Mouse (Mus musculus): ENCODE results near the gene Babam2. TPM values are rescaled to one million over a fixed set of nuclear protein-coding genes. Genes with fewer than 3 reads are reported as not detected.
A peak's percentile ranks its signal among the peaks of the same experiment; 100 is the strongest.

Babam2 gene
- 10 to 100 TPM; 24.9 to 30.9 TPM for total RNA-seq (2021)
- long read RNA-seq, experiment 1, transcript Babam2-209 (12 exons, 1,888 nt): major isoform, 26 of 37 reads
- long read RNA-seq, experiment 1, partial matches to known transcripts: 2 of 37 reads
- long read RNA-seq, experiment 1, other reads (novel, unspliced or antisense): 5 of 37 reads
- long read RNA-seq, experiment 2, transcript Babam2-209 (12 exons, 1,888 nt): major isoform, 22 of 47 reads
- long read RNA-seq, experiment 2, partial matches to known transcripts: 1 of 47 reads
- long read RNA-seq, experiment 2, other reads (novel, unspliced or antisense): 21 of 47 reads

- intact Hi-C loops (cut with DNase I): loop anchor here (2.0 to 5.0 kb wide), 2 partner anchors 135 to 441 kb away; no protein-coding TSS in a partner anchor
- DNase-seq: peak; percentile 87 to 91
Observed at GRCm38 (mm10) chr5:31697644-31698296, at the start of gene Babam2. TSS of gene Babam2 (plus strand) at chr5:31697684.

DNA sequence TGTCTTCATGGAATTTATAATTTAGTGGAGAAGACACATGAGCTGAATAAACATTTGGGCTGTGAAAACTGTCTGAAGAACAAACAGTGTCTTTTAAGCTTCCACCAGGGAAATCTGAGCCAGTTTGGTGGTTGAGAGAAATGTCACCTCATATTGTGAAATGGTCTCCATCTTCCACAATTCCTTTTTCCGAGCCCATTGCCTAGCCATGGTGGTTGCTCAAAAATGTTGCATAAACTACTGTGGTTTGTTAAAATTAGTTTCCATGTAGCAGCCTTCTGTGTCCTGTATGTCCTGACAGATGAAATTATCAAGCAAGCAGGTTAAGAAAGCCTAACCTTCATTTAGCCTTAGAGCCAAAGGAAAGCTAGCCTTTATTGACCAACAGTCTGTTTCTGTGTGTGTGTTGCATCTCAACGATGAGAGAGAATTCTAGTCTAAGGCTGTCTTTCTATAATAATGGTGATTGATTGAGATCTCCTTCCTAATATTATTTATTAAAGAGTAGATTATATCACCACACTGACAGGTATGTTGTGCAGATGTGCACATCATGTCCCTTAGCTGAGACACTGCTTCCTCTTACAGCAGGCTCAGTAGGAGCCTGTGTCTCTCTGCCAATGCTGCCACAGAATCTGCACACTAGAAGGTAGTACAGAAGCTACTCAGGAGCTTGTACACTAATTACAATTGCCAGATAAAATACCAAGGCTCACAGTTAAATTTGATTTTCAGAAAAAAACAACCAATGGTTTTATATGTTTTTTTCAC, 46.8 kb upstream of the Babam2 start:
- DNase-seq: no peak
- intact Hi-C loops (cut with DNase I): no loop called here

DNA sequence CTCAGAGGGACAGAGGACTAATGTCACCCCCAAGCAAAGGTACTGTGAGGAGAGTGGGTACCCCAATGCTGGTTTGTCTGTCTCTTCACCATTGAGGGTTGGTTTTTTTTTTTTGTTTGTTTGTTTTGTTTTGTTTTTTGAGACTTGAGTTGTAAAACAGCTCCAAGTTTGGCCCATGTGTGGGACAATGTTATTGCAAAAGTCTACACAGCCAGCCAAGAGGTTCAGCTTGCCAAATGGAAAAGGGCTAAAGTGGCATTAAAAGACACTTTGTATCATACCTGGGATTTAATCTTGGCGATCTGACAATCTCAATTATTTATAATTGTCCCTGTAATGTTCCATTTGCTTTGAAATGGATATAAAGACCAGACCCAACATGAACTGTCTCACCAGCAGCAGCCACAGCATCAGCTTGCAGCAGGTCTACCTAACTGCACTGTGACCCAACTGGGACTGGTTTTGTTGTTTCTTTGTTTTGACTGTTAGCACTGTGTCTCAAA, 41.7 kb upstream of the Babam2 start:
- intact Hi-C loops (cut with DNase I): no loop called here

DNA sequence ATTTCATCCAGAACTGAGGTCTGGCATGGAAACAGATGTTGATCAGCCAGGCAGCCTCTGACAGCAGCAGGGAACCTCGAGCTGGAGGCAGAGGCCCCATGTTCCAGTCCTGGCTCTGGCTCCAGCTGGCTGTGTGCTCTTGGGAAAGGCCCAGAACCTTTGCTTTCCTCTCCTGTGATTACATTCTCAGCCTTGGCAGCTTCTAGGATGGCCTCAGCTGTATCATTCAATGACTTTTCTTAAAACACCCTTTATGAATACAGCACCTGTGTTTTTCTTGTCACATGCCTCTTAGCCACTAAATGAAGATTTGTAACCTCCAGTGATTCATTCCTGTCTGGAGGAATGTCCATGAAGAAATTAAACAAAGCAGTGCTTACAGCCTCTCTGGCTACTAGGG, 31.3 kb upstream of the Babam2 start:
- peak in 1 of 2 experiments; percentile 27 for DNase-seq
- intact Hi-C loops (cut with DNase I): no loop called here

More for the DNA sequence above, 41.7 kb upstream of the Babam2 start:
- DNase-seq: no peak

GRCm38 (mm10) chr5:31668325-31668968, 29.0 kb upstream of the Babam2 start:
- intact Hi-C loops (cut with DNase I): no loop called here
- DNase-seq: no peak

DNA sequence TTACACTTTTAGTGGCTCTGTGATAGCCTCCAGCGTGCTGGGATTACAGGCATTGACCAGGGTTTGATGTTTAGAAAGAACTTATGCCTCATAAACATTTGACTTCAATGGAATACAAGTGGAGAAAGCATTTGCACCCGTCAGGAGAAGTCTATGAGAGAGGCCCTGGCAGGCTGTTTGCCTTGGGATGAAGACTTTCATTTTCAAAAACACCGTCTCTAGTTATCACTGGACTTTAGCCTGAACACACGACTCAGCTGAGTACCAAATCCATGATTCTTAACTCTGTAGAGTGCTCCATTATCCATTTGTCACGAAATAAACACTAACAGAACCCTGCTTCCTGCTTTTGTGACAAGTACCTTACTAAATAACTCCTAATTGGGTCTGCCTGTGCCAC, 27.5 kb upstream of the Babam2 start:
- intact Hi-C loops (cut with DNase I): no loop called here
- no peak for DNase-seq

DNA sequence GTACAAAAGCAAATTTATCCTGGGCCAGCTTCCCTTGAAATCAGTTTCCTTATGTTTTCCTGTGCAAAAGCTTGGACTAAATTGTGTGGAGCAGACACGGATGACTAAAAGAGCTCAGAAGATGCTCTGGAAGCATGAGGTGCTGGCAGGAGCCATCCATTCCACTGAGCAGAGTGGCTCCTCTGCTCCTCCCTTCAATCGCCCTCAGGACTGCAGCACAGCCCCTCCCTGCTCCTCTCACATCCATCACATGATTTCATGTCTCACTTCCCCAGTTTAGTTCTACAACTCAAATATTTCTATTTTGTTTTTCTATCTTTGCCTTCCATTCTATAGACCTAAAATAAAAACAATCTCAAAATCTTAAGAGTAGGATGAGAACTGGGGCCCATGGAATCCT, 26.3 kb upstream of the Babam2 start:
- intact Hi-C loops (cut with DNase I): no loop called here
- no peak for DNase-seq

DNA sequence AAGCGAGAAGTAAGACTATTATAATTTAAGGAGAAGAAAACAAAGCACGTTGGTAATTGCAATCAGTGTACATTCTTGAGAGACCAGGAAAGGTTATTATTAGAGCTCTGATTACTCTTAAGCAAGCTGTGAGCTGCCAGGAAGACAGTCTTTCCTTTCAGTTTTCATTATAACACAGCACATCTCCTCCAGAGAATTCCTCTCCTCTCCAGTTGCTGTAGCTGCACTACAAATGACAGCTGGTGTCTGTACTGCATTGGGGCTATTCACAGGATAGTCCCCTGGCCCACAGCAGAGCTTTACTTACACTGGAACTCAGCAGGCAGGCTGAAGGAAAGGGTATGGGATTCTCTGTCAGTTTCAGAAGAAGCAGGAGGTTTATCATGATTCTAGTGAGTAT, 24.1 kb upstream of the Babam2 start:
- intact Hi-C loops (cut with DNase I): no loop called here
- DNase-seq: no peak

- intact Hi-C loops (cut with DNase I): no loop called here
- DNase-seq: no peak
Observed at GRCm38 (mm10) chr5:31678000-31678399, 19.5 kb upstream of the Babam2 start.

- intact Hi-C loops (cut with DNase I): no loop called here
Observed at GRCm38 (mm10) chr5:31680183-31680582, 17.3 kb upstream of the Babam2 start.

DNA sequence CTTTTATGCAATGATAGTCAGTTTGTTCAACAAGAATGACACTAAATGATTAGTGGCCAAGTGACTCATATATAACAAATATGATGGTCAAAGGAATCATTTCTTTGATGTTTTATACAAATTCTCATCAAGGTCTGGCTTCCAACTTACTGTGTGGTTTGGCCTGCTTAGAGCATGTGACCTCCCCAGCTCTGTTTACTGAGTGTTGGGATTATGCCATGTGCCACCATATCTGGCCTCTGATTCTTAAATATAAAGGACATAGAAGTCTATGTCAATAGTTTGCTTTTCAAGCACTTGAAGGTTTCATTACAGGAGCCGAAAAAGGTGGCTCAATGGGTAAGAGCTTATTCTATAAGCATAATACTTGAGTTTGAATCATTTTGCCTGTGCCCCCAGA, 15.2 kb upstream of the Babam2 start:
- intact Hi-C loops (cut with DNase I): no loop called here
- no peak for DNase-seq

More at GRCm38 (mm10) chr5:31680183-31680582, 17.3 kb upstream of the Babam2 start:
- DNase-seq: no peak

DNA sequence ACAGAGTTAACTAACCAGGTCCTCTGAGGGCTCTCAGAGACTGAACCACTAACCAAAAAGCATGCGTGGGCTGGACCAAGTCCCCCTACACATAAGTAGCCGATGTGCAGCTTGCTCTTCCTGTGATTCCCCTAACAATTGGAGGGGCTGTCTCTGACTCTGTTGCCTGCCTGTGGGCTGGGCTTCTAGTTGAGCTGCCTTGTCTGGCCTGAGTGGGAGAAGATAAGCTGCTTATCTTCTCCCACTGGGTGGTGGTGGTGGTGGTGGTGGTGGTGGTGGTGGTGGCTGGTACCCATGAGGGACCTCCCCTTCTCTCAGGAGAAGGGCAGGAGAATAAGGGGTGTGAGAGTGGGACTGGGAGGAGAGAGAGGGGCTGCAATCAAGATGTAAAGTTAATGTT, 11.4 kb upstream of the Babam2 start:
- no peak for DNase-seq
- intact Hi-C loops (cut with DNase I): no loop called here

DNA sequence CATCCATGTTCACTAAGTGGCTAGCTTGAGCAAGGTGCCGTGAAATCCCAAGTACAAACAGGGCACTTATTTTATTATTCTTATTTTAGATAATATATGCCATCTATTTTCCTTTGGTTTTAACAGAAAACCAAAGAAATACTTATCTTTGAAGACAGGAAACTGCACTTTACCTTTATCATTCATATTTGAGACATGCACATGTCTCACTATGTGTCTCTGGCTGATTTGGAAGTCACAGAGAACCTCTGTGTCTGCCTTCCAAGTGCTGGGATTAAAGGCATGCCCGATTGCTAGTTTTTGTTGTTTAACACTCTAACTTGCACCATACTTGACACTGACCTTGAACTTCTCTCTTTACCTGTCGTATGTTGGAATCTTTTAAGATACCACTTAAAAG, 9.5 kb upstream of the Babam2 start:
- intact Hi-C loops (cut with DNase I): no loop called here
- no peak for DNase-seq

DNA sequence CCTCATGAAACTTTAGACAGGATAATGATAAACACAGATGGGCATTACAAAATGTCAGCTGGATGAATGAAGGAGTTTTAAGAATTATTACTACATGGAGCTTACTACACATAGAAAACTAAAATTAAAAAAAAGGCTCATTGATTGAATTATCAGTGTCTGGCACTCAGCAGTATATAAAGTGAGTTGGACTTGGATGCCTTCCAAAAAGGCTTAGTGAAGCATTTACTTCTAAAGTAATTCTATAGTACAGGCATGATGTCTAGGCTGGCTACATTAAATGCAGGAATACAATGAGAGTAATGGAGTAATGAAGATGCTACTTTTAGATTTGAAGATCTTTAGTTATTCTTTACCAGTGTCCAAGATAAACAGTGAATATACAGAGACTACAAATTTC, 4.3 kb upstream of the Babam2 start:
- no peak for DNase-seq
- intact Hi-C loops (cut with DNase I): no loop called here

GRCm38 (mm10) chr5:31696971-31697643, 377 bp upstream of the Babam2 start, which contains the start of gene Rbks:
TSS of gene Rbks (minus strand) at chr5:31697627.
- intact Hi-C loops (cut with DNase I): loop anchor here (5.0 kb wide), 1 partner anchor 135 kb away; no protein-coding TSS in a partner anchor
- no peak for DNase-seq

- peak; percentile 65 to 68 for DNase-seq
- intact Hi-C loops (cut with DNase I): loop anchor here (2.0 to 5.0 kb wide), 2 partner anchors 136 to 440 kb away; no protein-coding TSS in a partner anchor
Observed at GRCm38 (mm10) chr5:31698297-31698726, 828 bp downstream of the Babam2 start.

DNA sequence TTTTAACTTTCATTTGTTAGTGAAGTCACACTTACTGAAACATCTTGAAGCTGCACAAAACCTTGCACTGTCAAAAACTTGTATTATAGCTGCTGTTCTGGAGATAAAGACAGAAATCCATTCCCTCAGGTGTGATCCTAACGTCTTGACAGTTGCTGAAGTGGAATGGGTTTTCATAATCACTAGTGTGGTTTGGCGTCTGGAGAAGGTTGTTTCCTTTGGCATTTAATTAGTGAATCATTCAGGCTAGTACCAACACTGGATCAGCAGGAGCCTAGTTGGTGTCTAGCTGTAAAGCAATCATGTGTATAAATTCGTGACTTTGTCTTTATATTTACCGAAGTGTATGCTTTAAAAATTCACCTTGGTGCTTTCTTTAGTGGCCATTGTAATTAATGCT, 1.4 kb downstream of the Babam2 start:
- intact Hi-C loops (cut with DNase I): loop anchor here (2.0 to 5.0 kb wide), 2 partner anchors 137 to 440 kb away; no protein-coding TSS in a partner anchor
- DNase-seq: no peak

GRCm38 (mm10) chr5:31699397-31699796, 1.9 kb downstream of the Babam2 start:
- DNase-seq: no peak
- intact Hi-C loops (cut with DNase I): loop anchor here (2.0 to 5.0 kb wide), 2 partner anchors 137 to 439 kb away; no protein-coding TSS in a partner anchor

GRCm38 (mm10) chr5:31704971-31705370, 7.5 kb downstream of the Babam2 start:
- intact Hi-C loops (cut with DNase I): no loop called here

GRCm38 (mm10) chr5:31706826-31707225, 9.3 kb downstream of the Babam2 start:
- DNase-seq: no peak
- intact Hi-C loops (cut with DNase I): no loop called here

More at GRCm38 (mm10) chr5:31704971-31705370, 7.5 kb downstream of the Babam2 start:
- no peak for DNase-seq

Data from gastrocnemius, postnatal 36 days (tissue).